Mouse (Mus musculus): ENCODE data around the gene Pramef20.
"Not testable (repeated sequence)": the region's sequence is repeated elsewhere in the genome, so short reads cannot be mapped to it uniquely, and the experiment has no call there.

The Pramef20 gene

DNA sequence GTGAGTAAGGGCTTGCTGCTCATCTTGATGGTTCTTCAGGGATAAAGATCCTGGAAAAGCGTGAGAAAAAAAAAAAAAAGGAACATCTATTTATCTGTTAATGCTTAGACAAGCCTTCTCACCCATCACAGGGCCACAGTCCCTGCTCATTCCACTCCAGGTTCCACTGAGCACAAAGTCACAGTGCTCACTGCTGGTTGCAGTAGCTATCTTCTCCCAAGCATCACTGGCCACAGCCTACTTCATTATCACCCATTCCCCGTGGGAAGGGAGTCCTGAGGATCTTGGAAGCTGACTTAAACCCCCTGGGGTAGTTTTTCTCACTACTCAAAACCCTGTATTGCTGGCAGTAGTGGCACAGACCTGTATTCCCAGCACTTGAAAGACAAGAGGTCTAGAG lies at the start of gene Pramef20:
TSS of gene Pramef20 (minus strand) at position 23 of the 400 bp plus-strand sequence.
- no peak for DNase-seq (ENCODE audit: low spot score in 2 of 2)

- DNase-seq (ENCODE audit: low spot score in 2 of 2) = no peak
Measured at GRCm38 (mm10) chr4:144424590-144424989, 46.9 kb upstream of the Pramef20 start.

DNA sequence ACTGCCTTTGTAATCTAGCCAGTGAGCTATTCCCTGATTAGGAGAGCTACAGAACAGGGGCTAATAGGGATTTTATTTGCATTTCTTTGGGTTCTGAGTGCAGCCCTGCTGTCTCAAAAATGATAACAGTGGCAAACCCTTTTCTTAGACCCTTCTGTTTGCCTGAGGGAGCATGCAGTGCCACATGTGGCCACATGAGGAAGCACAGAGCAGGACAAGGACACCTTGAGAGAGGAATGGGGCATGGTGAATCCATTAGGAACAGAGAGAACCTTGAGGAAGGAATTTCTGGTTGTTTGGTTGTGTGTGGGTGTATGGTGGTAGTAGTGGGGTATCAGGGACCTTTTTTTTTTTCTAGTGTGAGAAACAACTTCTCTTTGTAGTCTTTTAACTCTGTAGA lies 42.9 kb upstream of the Pramef20 start:
- DNase-seq (ENCODE audit: low spot score in 2 of 2) = no peak

- no peak for DNase-seq (ENCODE audit: low spot score in 2 of 2)
Measured at GRCm38 (mm10) chr4:144408290-144408689, 30.6 kb upstream of the Pramef20 start, which contains the start of gene Pramef12. Gene Pramef12 (minus strand): TSS chr4:144408464.

DNA sequence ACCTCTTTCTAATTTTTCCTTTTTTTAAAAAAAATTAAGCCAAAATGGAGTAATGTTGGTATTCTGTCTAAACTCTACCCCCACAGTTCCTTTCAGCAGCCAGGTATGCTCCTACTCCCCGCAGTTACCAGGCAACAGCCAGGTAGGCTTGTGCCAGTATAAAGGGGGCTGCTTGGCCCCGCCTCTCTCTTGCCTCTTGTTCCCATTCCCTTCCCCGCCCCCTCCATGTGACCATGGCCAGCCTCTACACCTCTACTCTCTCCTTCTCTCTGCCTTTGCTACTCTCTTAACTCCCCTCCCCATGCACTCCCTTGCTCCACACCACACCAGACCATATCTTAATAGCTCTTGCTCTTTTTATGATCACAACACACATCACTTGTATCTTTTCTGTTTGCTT lies 28.5 kb upstream of the Pramef20 start:
- no peak for DNase-seq (ENCODE audit: low spot score in 2 of 2)

GRCm38 (mm10) chr4:144404456-144405086 lies 26.8 kb upstream of the Pramef20 start:
- no peak for DNase-seq (ENCODE audit: low spot score in 2 of 2)

- DNase-seq (ENCODE audit: low spot score in 2 of 2) = no peak
Measured at GRCm38 (mm10) chr4:144402712-144403111, 25.0 kb upstream of the Pramef20 start.

DNA sequence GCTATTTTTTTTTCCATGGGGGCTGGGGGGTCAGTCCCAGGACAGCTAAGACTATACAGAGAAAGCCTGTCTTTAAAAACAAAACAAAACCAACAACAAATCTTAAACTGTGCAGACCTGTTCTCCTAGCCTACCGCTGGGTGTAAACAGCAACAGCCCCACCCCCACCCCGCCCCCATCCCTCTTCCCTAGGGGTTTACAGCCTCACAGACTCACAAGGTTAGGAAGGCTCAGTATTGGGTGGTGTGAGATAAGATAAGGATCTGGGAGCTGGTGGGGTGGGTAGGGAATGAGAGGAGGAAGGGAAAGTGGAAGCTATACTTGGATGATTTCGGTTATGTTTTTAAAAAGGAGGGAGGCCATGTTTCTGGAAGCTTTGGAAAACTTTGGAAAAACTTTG lies 18.6 kb upstream of the Pramef20 start:
- no peak for DNase-seq (ENCODE audit: low spot score in 2 of 2)

- not testable (repeated sequence) for DNase-seq (ENCODE audit: low spot score in 2 of 2)
Measured at GRCm38 (mm10) chr4:144357642-144358041, 20.1 kb downstream of the Pramef20 start, which contains the start of gene Gm13119. Gene Gm13119 (plus strand): TSS chr4:144357942.

- not testable (repeated sequence) for DNase-seq (ENCODE audit: low spot score in 2 of 2)
Measured at GRCm38 (mm10) chr4:144335856-144336255, 41.9 kb downstream of the Pramef20 start.

DNA sequence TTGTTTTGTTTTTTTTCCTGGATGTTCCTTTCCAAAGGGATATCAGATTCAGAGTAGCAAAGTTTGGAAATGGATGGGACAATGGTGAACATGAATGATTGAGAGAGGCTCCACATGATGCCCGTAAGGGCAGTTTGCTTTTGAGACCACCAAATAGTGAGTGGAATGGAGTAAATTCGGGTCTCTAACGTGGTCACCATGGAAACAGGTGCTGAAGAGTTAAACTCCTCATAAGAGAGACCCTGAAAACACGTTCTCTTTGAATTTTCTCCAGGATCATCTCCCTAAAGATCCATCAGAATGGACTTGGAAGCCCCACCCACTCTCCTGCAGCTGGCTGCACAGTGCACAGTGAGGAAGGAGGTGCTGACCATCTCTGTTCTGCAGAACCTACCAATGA lies 47.8 kb downstream of the Pramef20 start, which contains the start of gene Gm13128:
TSS of gene Gm13128 (plus strand) at position 301 of the 400 bp plus-strand sequence.
- DNase-seq (ENCODE audit: low spot score in 2 of 2) = not testable (repeated sequence)
